Mouse (Mus musculus) stomach, embryonic 16.5 days (tissue): ENCODE data around the gene Prickle2. TPM values are rescaled to one million over a fixed set of nuclear protein-coding genes. Genes with fewer than 3 reads are reported as not detected.
A peak's percentile ranks its signal among the peaks of the same experiment; 100 is the strongest.

ENCODE experiments used
- ATAC-seq: fragments of 200-750 bp; cut with Nextera tagmentation; 2 replicates; pipeline ENCODE4 v1.8.0; 2017; ENCODE audit warnings: moderate number of reproducible peaks, moderate TSS enrichment; ENCODE audit not compliant: insufficient read depth, low FRiP score
- H3K27ac ChIP-seq: fragments of 300-500 bp; sonication (generic); 2 replicates; pipeline ENCODE4 v1.5.1; 2014; ENCODE audit warnings: low read length
- H3K27me3 ChIP-seq: fragments of 300-500 bp; sonication (generic); 2 replicates; pipeline ENCODE4 v1.6.1; 2014; ENCODE audit warnings: low read length, control low read depth, mixed read lengths; ENCODE audit not compliant: control insufficient read depth, insufficient read depth
- H3K36me3 ChIP-seq: fragments of 300-500 bp; sonication (generic); 2 replicates; pipeline ENCODE4 v1.6.1; 2014; ENCODE audit warnings: low read length; ENCODE audit not compliant: control insufficient read depth, insufficient read depth
- H3K4me1 ChIP-seq: fragments of 300-500 bp; sonication (generic); 2 replicates; pipeline ENCODE4 v1.6.1; 2014; ENCODE audit warnings: low read length, control low read depth, mixed read lengths; ENCODE audit not compliant: control insufficient read depth, insufficient read depth
- H3K4me2 ChIP-seq: fragments of 300-500 bp; sonication (generic); 2 replicates; pipeline ENCODE4 v1.6.1; 2014; ENCODE audit warnings: low read depth, low read length, mixed read lengths
- H3K4me3 ChIP-seq: fragments of 300-500 bp; sonication (generic); replicated peaks from 2 replicates; pipeline ENCODE4 v1.5.1; 2014; ENCODE audit warnings: mild to moderate bottlenecking, low read length
- H3K9ac ChIP-seq: fragments of 300-500 bp; sonication (generic); 2 replicates; pipeline ENCODE4 v1.6.1; 2014; ENCODE audit warnings: low read length
- H3K9me3 ChIP-seq: fragments of 300-500 bp; sonication (generic); replicated peaks from 2 replicates; pipeline ENCODE4 v1.6.1; 2016; ENCODE audit warnings: low read length, control low read depth; ENCODE audit not compliant: control insufficient read depth
- WGBS: fragments of 180-500 bp; shearing (Covaris S2); extraction: QIAGEN DNeasy Blood & Tissue Kit; methylation state at CpG from one replicate; pipeline ENCODE4 v1.1.7; 2014; 5-methylcytosine and 5-hydroxymethylcytosine counted together
- polyA plus RNA-seq: library from polyadenylated mRNA; unstranded; fragments of >200 nt; fragmentation: Nextera tagmentation; extraction: Ambion mirVana; gene quantifications from 2 replicates; pipeline ENCODE4 v1.2.1, GENCODE M21; 2015

Gene Prickle2
- polyA plus RNA-seq: 8.8 and 9.3 TPM in 2 replicates

- Histone ChIP-seq H3K27ac (peak within 1 kb of the TSS; percentile 31), H3K4me3 (peak within 1 kb of the TSS; percentile 69), H3K4me2 (peak within 1 kb of the TSS; percentile 93), H3K27me3 (no peaks in the 10 kb centered on the region), H3K9ac (peak within 1 kb of the TSS; percentile 84), H3K36me3 (no peaks in the 10 kb centered on the region), H3K9me3 (no peaks in the 10 kb centered on the region), H3K4me1 (0 out of 2 replicates have a peak, but pooled peaks cover 3% of the 10 kb centered on the region)
- ATAC-seq: peak; percentile 96
- 0% methylated on average over 23 of the region's 24 CpGs for WGBS
These were observed at the start of gene Prickle2 for GRCm38 (mm10) chr6:92706145-92706466. Gene Prickle2 (minus strand): TSS chr6:92706155.

GRCm38 (mm10) chr6:92752737-92753136, 46.8 kb upstream of the Prickle2 start:
- H3K9me3 ChIP-seq: no peaks in the 10 kb centered on the region
- H3K4me3 ChIP-seq: no peak overlapping the region
- H3K27me3 ChIP-seq: no peaks in the 10 kb centered on the region
- no peak overlapping the region for H3K27ac ChIP-seq
- WGBS: 59% methylated on average over 2 of the region's 2 CpGs
- no peak for ATAC-seq
- no peaks in the 10 kb centered on the region for H3K4me1 ChIP-seq
- H3K4me2 ChIP-seq: no peak overlapping the region
- no peak overlapping the region for H3K9ac ChIP-seq
- no peaks in the 10 kb centered on the region for H3K36me3 ChIP-seq

GRCm38 (mm10) chr6:92749420-92749819, 43.5 kb upstream of the Prickle2 start:
- Histone ChIP-seq H3K4me1 (no peaks in the 10 kb centered on the region), H3K9me3 (no peaks in the 10 kb centered on the region), H3K9ac (no peak overlapping the region), H3K27me3 (no peaks in the 10 kb centered on the region), H3K36me3 (no peaks in the 10 kb centered on the region), H3K27ac (no peak overlapping the region), H3K4me3 (no peak overlapping the region), H3K4me2 (no peak overlapping the region)
- ATAC-seq: no peak
- WGBS: 66% methylated on average over 4 of the region's 4 CpGs

- H3K27ac ChIP-seq: no peak overlapping the region
- no peaks in the 10 kb centered on the region for H3K9me3 ChIP-seq
- ATAC-seq: 0 out of 2 replicates have a peak, but pooled peaks have one; percentile 33
- peak overlapping the region; percentile 25; the same call in 1 of the 2 replicates for H3K4me2 ChIP-seq
- no peak overlapping the region for H3K9ac ChIP-seq
- H3K4me3 ChIP-seq: no peak overlapping the region
- H3K36me3 ChIP-seq: no peaks in the 10 kb centered on the region
- H3K4me1 ChIP-seq: no peaks in the 10 kb centered on the region
- WGBS: 10% methylated on average over 11 of the region's 11 CpGs
- no peaks in the 10 kb centered on the region for H3K27me3 ChIP-seq
These were observed 37.6 kb upstream of the Prickle2 start for GRCm38 (mm10) chr6:92743605-92744004.

- no peak overlapping the region for H3K4me2 ChIP-seq
- H3K36me3 ChIP-seq: no peaks in the 10 kb centered on the region
- H3K9ac ChIP-seq: no peak overlapping the region
- no peak overlapping the region for H3K27ac ChIP-seq
- no peak for ATAC-seq
- H3K4me1 ChIP-seq: no peaks in the 10 kb centered on the region
- H3K4me3 ChIP-seq: no peak overlapping the region
- no peaks in the 10 kb centered on the region for H3K27me3 ChIP-seq
- peaks cover 4% of the 10 kb centered on the region; the same call in 1 of the 2 replicates for H3K9me3 ChIP-seq
- 89% methylated on average over 1 of the region's 1 CpGs for WGBS
These were observed 31.2 kb upstream of the Prickle2 start for GRCm38 (mm10) chr6:92737116-92737515.

- H3K9ac ChIP-seq: no peak overlapping the region
- peaks cover 4% of the 10 kb centered on the region; the same call in 1 of the 2 replicates for H3K9me3 ChIP-seq
- no peaks in the 10 kb centered on the region for H3K36me3 ChIP-seq
- no peak for ATAC-seq
- H3K4me1 ChIP-seq: 0 out of 2 replicates have a peak, but pooled peaks cover 1% of the 10 kb centered on the region
- H3K27me3 ChIP-seq: no peaks in the 10 kb centered on the region
- H3K4me3 ChIP-seq: no peak overlapping the region
- H3K27ac ChIP-seq: no peak overlapping the region
- H3K4me2 ChIP-seq: no peak overlapping the region
These were observed 27.7 kb upstream of the Prickle2 start for GRCm38 (mm10) chr6:92733651-92734050.

- Histone ChIP-seq H3K9ac (0 out of 2 replicates have a peak overlapping the region, but pooled peaks have one; percentile 12), H3K4me3 (no peak overlapping the region), H3K9me3 (no peaks in the 10 kb centered on the region), H3K36me3 (no peaks in the 10 kb centered on the region), H3K4me2 (peak overlapping the region; percentile 33), H3K27me3 (no peaks in the 10 kb centered on the region), H3K27ac (no peak overlapping the region), H3K4me1 (0 out of 2 replicates have a peak, but pooled peaks cover 12% of the 10 kb centered on the region)
- 33% methylated on average over 7 of the region's 7 CpGs for WGBS
- no peak for ATAC-seq
These were observed 22.6 kb upstream of the Prickle2 start for GRCm38 (mm10) chr6:92728514-92728913.

GRCm38 (mm10) chr6:92728084-92728483, 22.1 kb upstream of the Prickle2 start:
- whole genome bisulfite sequencing: 1% methylated on average over 10 of the region's 10 CpGs
- H3K36me3 ChIP-seq: no peaks in the 10 kb centered on the region
- no peak for ATAC-seq
- H3K4me1 ChIP-seq: 0 out of 2 replicates have a peak, but pooled peaks cover 12% of the 10 kb centered on the region
- peak overlapping the region; percentile 33 for H3K4me2 ChIP-seq
- H3K4me3 ChIP-seq: no peak overlapping the region
- no peak overlapping the region for H3K27ac ChIP-seq
- H3K27me3 ChIP-seq: no peaks in the 10 kb centered on the region
- no peaks in the 10 kb centered on the region for H3K9me3 ChIP-seq
- 0 out of 2 replicates have a peak overlapping the region, but pooled peaks have one; percentile 12 for H3K9ac ChIP-seq

GRCm38 (mm10) chr6:92727351-92727986, 21.5 kb upstream of the Prickle2 start:
- no peak overlapping the region for H3K27ac ChIP-seq
- H3K36me3 ChIP-seq: no peaks in the 10 kb centered on the region
- H3K4me1 ChIP-seq: 0 out of 2 replicates have a peak, but pooled peaks cover 12% of the 10 kb centered on the region
- WGBS: 17% methylated on average over 7 of the region's 7 CpGs
- H3K9ac ChIP-seq: no peak overlapping the region
- no peak for ATAC-seq
- no peaks in the 10 kb centered on the region for H3K27me3 ChIP-seq
- H3K9me3 ChIP-seq: no peaks in the 10 kb centered on the region
- no peak overlapping the region for H3K4me3 ChIP-seq
- H3K4me2 ChIP-seq: no peak overlapping the region
